Mouse (Mus musculus) neural tube, embryonic 12.5 days (tissue): ENCODE measurements around the gene Olfr209. TPM values are rescaled to one million over a fixed set of nuclear protein-coding genes. Genes with fewer than 3 reads are reported as not detected.

Experiments used
- ATAC-seq: fragments of 200-750 bp; cut with Nextera tagmentation; 2 replicates; pipeline ENCODE4 v1.8.0; 2017; ENCODE audit warnings: low read depth, mild to moderate bottlenecking, moderate TSS enrichment, moderate library complexity; ENCODE audit not compliant: low FRiP score
- H3K27ac ChIP-seq: fragments of 300-500 bp; sonication (generic); 2 replicates; pipeline ENCODE4 v1.5.1; 2016
- H3K27me3 ChIP-seq: fragments of 300-500 bp; sonication (generic); replicated peaks from 2 replicates; pipeline ENCODE4 v1.6.1; 2016; ENCODE audit warnings: mild to moderate bottlenecking
- H3K36me3 ChIP-seq: fragments of 300-500 bp; sonication (generic); 2 replicates; pipeline ENCODE4 v1.6.1; 2016; ENCODE audit warnings: mild to moderate bottlenecking
- H3K4me1 ChIP-seq: fragments of 300-500 bp; sonication (generic); 2 replicates; pipeline ENCODE4 v1.6.1; 2016
- H3K4me2 ChIP-seq: fragments of 300-500 bp; sonication (generic); replicated peaks from 2 replicates; pipeline ENCODE4 v1.6.1; 2016; ENCODE audit warnings: mild to moderate bottlenecking
- H3K4me3 ChIP-seq: fragments of 300-500 bp; sonication (generic); 2 replicates; pipeline ENCODE4 v1.5.1; 2016
- H3K9ac ChIP-seq: fragments of 300-500 bp; sonication (generic); 2 replicates; pipeline ENCODE4 v1.6.1; 2016; ENCODE audit warnings: mild to moderate bottlenecking
- H3K9me3 ChIP-seq: fragments of 300-500 bp; sonication (generic); 2 replicates; pipeline ENCODE4 v1.6.1; 2016; ENCODE audit warnings: mild to moderate bottlenecking
- polyA plus RNA-seq: library from polyadenylated mRNA; unstranded; fragments of >200 nt; fragmentation: Nextera tagmentation; extraction: Ambion mirVana; gene quantifications from 2 replicates; pipeline ENCODE4 v1.2.1, GENCODE M21; 2016

The Olfr209 gene
- polyA plus RNA-seq, 1 experiment from 2014 or later: not detected

GRCm38 (mm10) chr16:59318148-59318547, 45.6 kb downstream of the Olfr209 start, which contains the start of gene Olfr204:
Gene Olfr204 (minus strand): TSS chr16:59318248.
- Histone ChIP-seq H3K27me3 (no peaks in the 10 kb centered on the region), H3K36me3 (no peaks in the 10 kb centered on the region), H3K4me3 (no peak within 1 kb of the TSS), H3K4me1 (no peaks in the 10 kb centered on the region), H3K9me3 (no peaks in the 10 kb centered on the region), H3K4me2 (no peak within 1 kb of the TSS), H3K27ac (no peak within 1 kb of the TSS), H3K9ac (no peak within 1 kb of the TSS)
- ATAC-seq: no peak

Other genes with a start within 250 kb of the Olfr209 start
- not detected in 2 replicates for gene Olfr194, start 242.9 kb downstream of the Olfr209 start, polyA plus RNA-seq
- gene Olfr195, start 216.9 kb downstream of the Olfr209 start, polyA plus RNA-seq: not detected in 2 replicates
- not detected in 2 replicates for gene Olfr196, start 193.5 kb downstream of the Olfr209 start, polyA plus RNA-seq
- not detected in 2 replicates for gene Olfr198, start 160.5 kb downstream of the Olfr209 start, polyA plus RNA-seq
- gene Olfr199, start 144.2 kb downstream of the Olfr209 start, polyA plus RNA-seq: not detected in 2 replicates
- gene Olfr201, start 91.4 kb downstream of the Olfr209 start, polyA plus RNA-seq: not detected in 2 replicates
- gene Olfr202, start 77.2 kb downstream of the Olfr209 start, polyA plus RNA-seq: not detected in 2 replicates
- not detected in 2 replicates for gene Olfr203, start 65.1 kb downstream of the Olfr209 start, polyA plus RNA-seq
- gene Olfr204, start 45.7 kb downstream of the Olfr209 start, polyA plus RNA-seq: not detected in 2 replicates
- not detected in 2 replicates for gene Olfr205, start 32.9 kb downstream of the Olfr209 start, polyA plus RNA-seq
- not detected in 2 replicates for gene Olfr206, start 14.7 kb downstream of the Olfr209 start, polyA plus RNA-seq
- 0.06 TPM in 1 of 2 replicates, not detected in the other for gene Gabrr3, start 43.3 kb upstream of the Olfr209 start, polyA plus RNA-seq
- 20.1 and 20.9 TPM in 2 replicates for gene Riox2, start 107.8 kb upstream of the Olfr209 start, polyA plus RNA-seq
- 4.9 and 6.6 TPM in 2 replicates for gene Crybg3, start 237.0 kb upstream of the Olfr209 start, polyA plus RNA-seq